Mouse (Mus musculus) monocyte, adult 5-6 weeks (primary cell): Measurements from ENCODE around the gene Casp4. TPM values are rescaled to one million over a fixed set of nuclear protein-coding genes. Genes with fewer than 3 reads are reported as not detected.

Source experiments
- ATAC-seq: fragments of 153-309, 156-312 bp; replicated peaks from 2 replicates; pipeline ENCODE4 v1.8.0; 2017; ENCODE audit warnings: mild to moderate bottlenecking; ENCODE audit not compliant: low TSS enrichment, insufficient number of reproducible peaks, severe bottlenecking, poor library complexity, low FRiP score
- total RNA-seq: library from RNA; stranded (forward); fragments of 200-1000, 200-491, 200-594 nt; gene quantifications from 3 replicates; pipeline ENCODE4 v1.2.3, GENCODE M21; 2017

The Casp4 gene
- total RNA-seq, 1 experiment from 2014 or later, result 59.4 TPM

DNA sequence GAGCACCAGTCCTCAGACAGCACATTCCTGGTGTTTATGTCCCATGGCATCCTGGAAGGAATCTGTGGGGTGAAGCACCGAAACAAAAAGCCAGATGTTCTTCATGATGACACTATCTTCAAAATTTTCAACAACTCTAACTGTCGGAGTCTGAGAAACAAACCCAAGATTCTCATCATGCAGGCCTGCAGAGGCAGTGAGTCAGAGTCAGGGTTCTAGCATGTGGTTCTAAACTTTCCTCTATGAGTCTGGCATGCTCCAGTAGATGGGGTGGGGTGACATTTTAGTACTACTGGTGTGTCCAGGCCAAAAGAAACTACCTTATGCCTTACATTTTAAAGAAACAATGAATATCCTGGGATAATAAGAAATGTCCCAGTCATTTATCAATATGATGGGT, 45.0 kb downstream of the Casp4 start:
- ATAC-seq, result no peak

- ATAC-seq, result no peak
Measured at GRCm38 (mm10) chr9:5356801-5357200, 48.2 kb downstream of the Casp4 start.

Other genes with a start within 250 kb of the Casp4 start
- 145 to 193 TPM (median 151 TPM) in 3 replicates for gene Casp1, start 10.3 kb upstream of the Casp4 start, total RNA-seq
- 1.2 to 3.6 TPM (median 1.6 TPM) in 3 replicates for gene Casp12, start 36.6 kb downstream of the Casp4 start, total RNA-seq